Mouse (Mus musculus) thymus, postnatal 36 days (tissue): ENCODE data around the gene Fmnl3.

Experiments
- DNase-seq, 2 experiments: peaks; one replicate each; pipeline ENCODE4 v3.0.0; 2022; ENCODE audit warnings: mixed read lengths in 2 of 2

Fmnl3 gene

GRCm38 (mm10) chr15:99370259-99370691, at the start of gene Fmnl3:
Gene Fmnl3 (minus strand): TSS chr15:99370482.
- DNase-seq: peak; percentile 97 to 99

GRCm38 (mm10) chr15:99417692-99418271, 47.5 kb upstream of the Fmnl3 start:
- DNase-seq: no peak

- no peak for DNase-seq
Observed at GRCm38 (mm10) chr15:99416957-99417356, 46.7 kb upstream of the Fmnl3 start.

- DNase-seq: peak; percentile 66 to 75
Observed at GRCm38 (mm10) chr15:99416348-99416882, 46.1 kb upstream of the Fmnl3 start.

GRCm38 (mm10) chr15:99415793-99416192, 45.5 kb upstream of the Fmnl3 start:
- peak; percentile 51 to 57 for DNase-seq

- DNase-seq: no peak
Observed at GRCm38 (mm10) chr15:99411747-99412146, 41.5 kb upstream of the Fmnl3 start.

- no peak for DNase-seq
Observed at GRCm38 (mm10) chr15:99408845-99409244, 38.6 kb upstream of the Fmnl3 start.

GRCm38 (mm10) chr15:99406986-99407570, 36.8 kb upstream of the Fmnl3 start:
- DNase-seq: no peak

- no peak for DNase-seq
Observed at GRCm38 (mm10) chr15:99405150-99405549, 34.9 kb upstream of the Fmnl3 start.

- DNase-seq: no peak
Observed at GRCm38 (mm10) chr15:99403159-99403889, 33.0 kb upstream of the Fmnl3 start.

- no peak for DNase-seq
Observed at GRCm38 (mm10) chr15:99400602-99401001, 30.3 kb upstream of the Fmnl3 start.

- DNase-seq: no peak
Observed at GRCm38 (mm10) chr15:99399503-99400245, 29.4 kb upstream of the Fmnl3 start.

GRCm38 (mm10) chr15:99397622-99398021, 27.3 kb upstream of the Fmnl3 start:
- no peak for DNase-seq

- DNase-seq: no peak
Observed at GRCm38 (mm10) chr15:99396875-99397274, 26.6 kb upstream of the Fmnl3 start.

GRCm38 (mm10) chr15:99396462-99396861, 26.2 kb upstream of the Fmnl3 start:
- no peak for DNase-seq

GRCm38 (mm10) chr15:99393386-99394252, 23.3 kb upstream of the Fmnl3 start:
- DNase-seq: no peak

GRCm38 (mm10) chr15:99392486-99393385, 22.5 kb upstream of the Fmnl3 start, which contains the start of gene Tmbim6:
Gene Tmbim6 (plus strand): TSS chr15:99392882.
- peak; percentile 98 to 99 for DNase-seq

- no peak for DNase-seq
Observed at GRCm38 (mm10) chr15:99391975-99392374, 21.7 kb upstream of the Fmnl3 start.

- no peak for DNase-seq
Observed at GRCm38 (mm10) chr15:99390472-99391401, 20.5 kb upstream of the Fmnl3 start.

- no peak for DNase-seq
Observed at GRCm38 (mm10) chr15:99387976-99388375, 17.7 kb upstream of the Fmnl3 start.
